Mouse (Mus musculus): ENCODE measurements around the gene Rpl36.
"Not testable (repeated sequence)": the region's sequence is repeated elsewhere in the genome, so short reads cannot be mapped to it uniquely, and the experiment has no call there.

GRCm38 (mm10) chr17:56612565-56612939, 664 bp upstream of the Rpl36 start:
- not testable (repeated sequence) for TF ChIP-seq MAX (IDR thresholded peaks at IDR 0.05); CTCF (IDR thresholded peaks at IDR 0.05; ENCODE audit: control insufficient read depth, insufficient read depth, insufficient read length)

All from C2C12 (cell line).